Mouse (Mus musculus) regulatory T cell (primary cell): Measurements from ENCODE around the gene Nasp.
"Not testable (repeated sequence)": the region's sequence is repeated elsewhere in the genome, so short reads cannot be mapped to it uniquely, and the experiment has no call there.

ENCODE experiments used
- in situ Hi-C: fragments of 300-600 bp; cut with MboI, MseI; formaldehyde crosslinking; loops from one replicate; pipeline ENCODE4 v1.15.1; 2025; ENCODE audit warnings: high pct_unique_total_duplicates

Gene Nasp

GRCm38 (mm10) chr4:116627722-116628662 is at the start of gene Nasp:
TSS of gene Nasp (minus strand) at chr4:116627941.
- in situ Hi-C loops, result loop anchor here (5.0 kb wide), 2 partner anchors 59 to 494 kb away; partner anchors contain the start of gene Prdx1

- in situ Hi-C loops, result no loop called here
These were observed 48.3 kb upstream of the Nasp start for GRCm38 (mm10) chr4:116676027-116676426.

- in situ Hi-C loops, result not testable (repeated sequence)
These were observed 47.0 kb upstream of the Nasp start for GRCm38 (mm10) chr4:116674761-116675160.

GRCm38 (mm10) chr4:116672785-116673184 is 45.0 kb upstream of the Nasp start:
- in situ Hi-C loops, result no loop called here

GRCm38 (mm10) chr4:116669291-116669690 is 41.5 kb upstream of the Nasp start:
- in situ Hi-C loops, result no loop called here

- in situ Hi-C loops, result no loop called here
These were observed 40.4 kb upstream of the Nasp start for GRCm38 (mm10) chr4:116668145-116668544.

- in situ Hi-C loops, result no loop called here
These were observed 38.9 kb upstream of the Nasp start for GRCm38 (mm10) chr4:116666625-116667024.

- in situ Hi-C loops, result no loop called here
These were observed 34.3 kb upstream of the Nasp start for GRCm38 (mm10) chr4:116661998-116662397.

- in situ Hi-C loops, result no loop called here
These were observed 33.1 kb upstream of the Nasp start for GRCm38 (mm10) chr4:116660829-116661228.

- in situ Hi-C loops, result not testable (repeated sequence)
These were observed 32.2 kb upstream of the Nasp start for GRCm38 (mm10) chr4:116659916-116660315.

- in situ Hi-C loops, result no loop called here
These were observed 31.7 kb upstream of the Nasp start for GRCm38 (mm10) chr4:116659474-116659873.

GRCm38 (mm10) chr4:116657971-116658370 is 30.2 kb upstream of the Nasp start:
- in situ Hi-C loops, result no loop called here

- in situ Hi-C loops, result no loop called here
These were observed 27.9 kb upstream of the Nasp start for GRCm38 (mm10) chr4:116655658-116656057.

GRCm38 (mm10) chr4:116655100-116655499 is 27.4 kb upstream of the Nasp start:
- in situ Hi-C loops, result no loop called here

- in situ Hi-C loops, result no loop called here
These were observed 25.5 kb upstream of the Nasp start for GRCm38 (mm10) chr4:116653228-116653627.

GRCm38 (mm10) chr4:116651797-116652135 is 24.0 kb upstream of the Nasp start:
- in situ Hi-C loops, result no loop called here

- in situ Hi-C loops, result no loop called here
These were observed 23.4 kb upstream of the Nasp start, which contains the start of gene Akr1a1 for GRCm38 (mm10) chr4:116650924-116651796. TSS of gene Akr1a1 (minus strand) at chr4:116651680.

- in situ Hi-C loops, result no loop called here
These were observed 22.6 kb upstream of the Nasp start for GRCm38 (mm10) chr4:116650365-116650764.

GRCm38 (mm10) chr4:116649411-116649810 is 21.7 kb upstream of the Nasp start:
- in situ Hi-C loops, result no loop called here

- in situ Hi-C loops, result no loop called here
These were observed 17.9 kb upstream of the Nasp start for GRCm38 (mm10) chr4:116645624-116646023.

- in situ Hi-C loops, result no loop called here
These were observed 16.6 kb upstream of the Nasp start for GRCm38 (mm10) chr4:116644326-116644725.

- in situ Hi-C loops, result no loop called here
These were observed 14.3 kb upstream of the Nasp start for GRCm38 (mm10) chr4:116642071-116642470.
